Mouse (Mus musculus) C2C12 (cell line): ENCODE results near the gene Tpbg.

Experiments used
- CEBPB ChIP-seq: IDR thresholded peaks from one replicate; pipeline ENCODE4 v1.6.1; 2011; ENCODE audit warnings: low read depth, mild to moderate bottlenecking, control low read depth, moderate library complexity
- CTCF ChIP-seq: IDR thresholded peaks from one replicate; pipeline ENCODE4 v1.5.1; 2011; ENCODE audit not compliant: control insufficient read depth, insufficient read depth, insufficient read length
- MAX ChIP-seq: IDR thresholded peaks from one replicate; pipeline ENCODE4 v1.6.1; 2011; ENCODE audit warnings: mild to moderate bottlenecking, control low read depth
- MYOD1 ChIP-seq: IDR thresholded peaks from one replicate; pipeline ENCODE4 v1.6.1; 2011; ENCODE audit warnings: low read depth; ENCODE audit not compliant: control insufficient read depth, insufficient read length
- MYOG ChIP-seq: IDR thresholded peaks from one replicate; pipeline ENCODE4 v1.6.1; 2011; ENCODE audit not compliant: control insufficient read depth, insufficient read length; ENCODE audit errors: extremely low read depth
- USF1 ChIP-seq: IDR thresholded peaks from one replicate; pipeline ENCODE4 v1.6.1; 2011; ENCODE audit warnings: low read depth, mild to moderate bottlenecking, control low read depth, moderate library complexity

- TF ChIP-seq CTCF (no peak), MAX (no peak), MYOD1 (no peak), MYOG (no peak), USF1 (no peak), CEBPB (no peak)
These were observed 21.4 kb upstream of the Tpbg start for GRCm38 (mm10) chr9:85820829-85821228.
